Mouse (Mus musculus): ENCODE measurements around the gene Bola1. TPM values are rescaled to one million over a fixed set of nuclear protein-coding genes. Genes with fewer than 3 reads are reported as not detected.
"Not testable (repeated sequence)": the region's sequence is repeated elsewhere in the genome, so short reads cannot be mapped to it uniquely, and the experiment has no call there.

Bola1 gene
- 10 to 100 TPM; 18.8 to 20.9 TPM for total RNA-seq (2021)

GRCm38 (mm10) chr3:96219661-96220130 lies at the start of gene Bola1, which contains the start of gene Hist2h2ab:
TSS of gene Bola1 (minus strand) at chr3:96219709.
TSS of gene Hist2h2ab (plus strand) at chr3:96219865.
- DNase-seq: peak; percentile 68

GRCm38 (mm10) chr3:96268776-96269378 lies 49.4 kb upstream of the Bola1 start:
- DNase-seq: not testable (repeated sequence)

GRCm38 (mm10) chr3:96268051-96268775 lies 48.7 kb upstream of the Bola1 start, which contains the start of gene Hist2h3b:
TSS of gene Hist2h3b (plus strand) at chr3:96268654.
- DNase-seq: peak; percentile 78

GRCm38 (mm10) chr3:96267541-96267940 lies 48.0 kb upstream of the Bola1 start:
- DNase-seq: no peak

- no peak for DNase-seq
These were observed 46.7 kb upstream of the Bola1 start for GRCm38 (mm10) chr3:96266132-96266710.

- no peak for DNase-seq
These were observed 45.0 kb upstream of the Bola1 start for GRCm38 (mm10) chr3:96264404-96264949.

GRCm38 (mm10) chr3:96263558-96264403 lies 44.3 kb upstream of the Bola1 start:
- peak; percentile 52 for DNase-seq

- peak; percentile 95 for DNase-seq
These were observed 43.6 kb upstream of the Bola1 start, which contains the start of gene Hist2h4 for GRCm38 (mm10) chr3:96262979-96263550. TSS of gene Hist2h4 (minus strand) at chr3:96263311.

GRCm38 (mm10) chr3:96262216-96262875 lies 42.8 kb upstream of the Bola1 start:
- DNase-seq: peak; percentile 86

GRCm38 (mm10) chr3:96261623-96262022 lies 42.1 kb upstream of the Bola1 start:
- no peak for DNase-seq

- no peak for DNase-seq
These were observed 40.7 kb upstream of the Bola1 start for GRCm38 (mm10) chr3:96260220-96260619.

- no peak for DNase-seq
These were observed 37.7 kb upstream of the Bola1 start for GRCm38 (mm10) chr3:96257190-96257589.

- no peak for DNase-seq
These were observed 36.6 kb upstream of the Bola1 start for GRCm38 (mm10) chr3:96255926-96256593.

- DNase-seq: no peak
These were observed 35.3 kb upstream of the Bola1 start for GRCm38 (mm10) chr3:96254683-96255355.

GRCm38 (mm10) chr3:96251787-96252186 lies 32.3 kb upstream of the Bola1 start:
- no peak for DNase-seq

- DNase-seq: no peak
These were observed 31.4 kb upstream of the Bola1 start for GRCm38 (mm10) chr3:96250890-96251289.

GRCm38 (mm10) chr3:96249034-96249345 lies 29.5 kb upstream of the Bola1 start:
- DNase-seq: no peak

GRCm38 (mm10) chr3:96248141-96249033 lies 28.9 kb upstream of the Bola1 start:
- no peak for DNase-seq
